Mouse (Mus musculus) myocyte (in vitro differentiated cells): ENCODE data around the gene Sptlc2. TPM values are rescaled to one million over a fixed set of nuclear protein-coding genes. Genes with fewer than 3 reads are reported as not detected.

Source experiments
- H3K27me3 ChIP-seq: one replicate; pipeline ENCODE4 v1.6.1; 2011; ENCODE audit not compliant: control insufficient read depth, insufficient read depth, insufficient read length
- H3K36me3 ChIP-seq: one replicate; pipeline ENCODE4 v1.6.1; 2011; ENCODE audit not compliant: control insufficient read depth, insufficient read depth
- H3K4me2 ChIP-seq: one replicate; pipeline ENCODE4 v1.6.1; 2011; ENCODE audit warnings: low read depth, control low read depth
- H3K4me3 ChIP-seq: one replicate; pipeline ENCODE4 v1.5.1; 2011; ENCODE audit warnings: mild to moderate bottlenecking, control low read depth, moderate library complexity
- H3K79me2 ChIP-seq: one replicate; pipeline ENCODE4 v1.6.1; 2011; ENCODE audit not compliant: control insufficient read depth, insufficient read depth
- H3ac ChIP-seq: one replicate; pipeline ENCODE4 v1.6.1; 2011; ENCODE audit not compliant: control insufficient read depth, insufficient read length
- CEBPB ChIP-seq: IDR thresholded peaks from 2 replicates; pipeline ENCODE4 v1.6.1; 2011; ENCODE audit warnings: mild to moderate bottlenecking, moderate library complexity; ENCODE audit not compliant: poor library complexity, insufficient read depth, severe bottlenecking
- E2F4 ChIP-seq: IDR thresholded peaks from one replicate; pipeline ENCODE4 v1.6.1; 2011; ENCODE audit warnings: mild to moderate bottlenecking, control low read depth, moderate library complexity; ENCODE audit not compliant: insufficient read depth
- MAX ChIP-seq: IDR thresholded peaks from one replicate; pipeline ENCODE4 v1.6.1; 2011; ENCODE audit warnings: low read depth, mild to moderate bottlenecking, control low read depth
- MYOD1 ChIP-seq, 3 experiments: IDR thresholded peaks; one replicate each; pipeline ENCODE4 v1.6.1; 2011; ENCODE audit warnings: control low read depth in 2 of 3, low read depth in 2 of 3, mild to moderate bottlenecking in 2 of 3, moderate library complexity in 1 of 3; ENCODE audit not compliant: insufficient read length in 2 of 3, control insufficient read depth in 1 of 3
- MYOG ChIP-seq, 3 experiments: IDR thresholded peaks; one replicate each; pipeline ENCODE4 v1.6.1; 2011; ENCODE audit warnings: control low read depth in 2 of 3, low read depth in 2 of 3, mild to moderate bottlenecking in 2 of 3; ENCODE audit not compliant: insufficient read length in 2 of 3, control insufficient read depth in 1 of 3, insufficient read depth in 1 of 3
- POLR2A ChIP-seq: IDR thresholded peaks from one replicate; pipeline ENCODE4 v1.6.1; 2011; ENCODE audit warnings: low read depth, mild to moderate bottlenecking, control low read depth, moderate library complexity; ENCODE audit not compliant: insufficient read length
- POLR2AphosphoS2 ChIP-seq: IDR thresholded peaks from one replicate; pipeline ENCODE4 v1.6.1; 2011; ENCODE audit warnings: low read depth, control low read depth; ENCODE audit not compliant: insufficient read length
- REST ChIP-seq: IDR thresholded peaks from one replicate; pipeline ENCODE4 v1.6.1; 2011; ENCODE audit warnings: mild to moderate bottlenecking, control low read depth, moderate library complexity; ENCODE audit not compliant: insufficient read depth, insufficient read length
- SRF ChIP-seq: IDR thresholded peaks from one replicate; pipeline ENCODE4 v1.6.1; 2011; ENCODE audit warnings: low read depth; ENCODE audit not compliant: control insufficient read depth, insufficient read length
- TCF12 ChIP-seq: IDR thresholded peaks from one replicate; pipeline ENCODE4 v1.6.1; 2011; ENCODE audit warnings: mild to moderate bottlenecking, control low read depth; ENCODE audit not compliant: poor library complexity, insufficient read depth, severe bottlenecking
- TCF3 ChIP-seq: IDR thresholded peaks from one replicate; pipeline ENCODE4 v1.6.1; 2011; ENCODE audit warnings: low read depth, control low read depth; ENCODE audit not compliant: insufficient read length
- USF1 ChIP-seq: IDR thresholded peaks from one replicate; pipeline ENCODE4 v1.6.1; 2011; ENCODE audit warnings: low read depth, mild to moderate bottlenecking, control low read depth, moderate library complexity
- polyA plus RNA-seq: library from polyadenylated mRNA; unstranded; fragments of >200 nt; fragmentation: generic; extraction: Trizol; gene quantifications from one replicate; pipeline ENCODE4 v1.2.1, GENCODE M21; 2012; ENCODE audit warnings: missing spikeins

Gene Sptlc2
- polyA plus RNA-seq, 1 experiment: 43.4 TPM

GRCm38 (mm10) chr12:87415358-87415757, 27.2 kb upstream of the Sptlc2 start:
- H3K4me2 ChIP-seq: no peak overlapping the region
- H3K27me3 ChIP-seq: no peaks in the 10 kb centered on the region
- H3K36me3 ChIP-seq: no peaks in the 10 kb centered on the region
- H3K79me2 ChIP-seq: no peaks in the 10 kb centered on the region
- H3ac ChIP-seq: no peak overlapping the region
- no peak for TF ChIP-seq MYOD1 (IDR thresholded peaks at IDR 0.05; ENCODE audit: control insufficient read depth in 1 of 3, insufficient read length in 2 of 3, low read depth in 2 of 3)
- TF ChIP-seq SRF: no peak
- TF ChIP-seq POLR2AphosphoS2: no peak
- no peak for TF ChIP-seq MAX
- no peak for TF ChIP-seq CEBPB
- TF ChIP-seq E2F4: no peak
- TF ChIP-seq POLR2A: no peak
- TF ChIP-seq REST: no peak
- no peak overlapping the region for H3K4me3 ChIP-seq

GRCm38 (mm10) chr12:87413179-87413790, 25.1 kb upstream of the Sptlc2 start:
- Histone ChIP-seq H3K4me2 (no peak overlapping the region), H3K79me2 (no peaks in the 10 kb centered on the region), H3K36me3 (no peaks in the 10 kb centered on the region)

DNA sequence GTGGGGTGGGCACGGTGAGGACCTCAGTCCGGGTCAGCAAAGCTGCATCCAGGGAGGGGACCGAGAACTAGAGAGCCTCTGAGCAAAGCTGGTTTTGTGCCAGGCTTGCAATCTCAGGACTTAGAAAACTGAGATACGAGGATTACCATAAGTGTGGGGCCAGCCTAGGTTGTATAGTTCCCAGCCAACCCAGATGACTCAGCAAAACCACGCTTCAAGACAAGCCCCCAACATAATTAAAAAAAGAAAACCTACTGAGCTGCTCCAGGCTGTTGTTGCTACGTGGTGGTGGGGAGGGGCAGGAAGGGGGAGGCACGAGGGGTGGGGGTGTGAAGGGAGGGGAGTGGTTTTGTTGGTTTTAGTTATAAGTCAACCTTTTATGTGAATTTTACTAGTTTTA, 22.8 kb upstream of the Sptlc2 start:
- Histone ChIP-seq H3K79me2 (no peaks in the 10 kb centered on the region), H3K4me3 (no peak overlapping the region), H3ac (no peak overlapping the region), H3K36me3 (no peaks in the 10 kb centered on the region), H3K27me3 (no peaks in the 10 kb centered on the region), H3K4me2 (no peak overlapping the region)
- TF ChIP-seq MAX (no peak), CEBPB (no peak), SRF (no peak), POLR2AphosphoS2 (no peak), USF1 (no peak), TCF3 (no peak), MYOG (IDR thresholded peaks at IDR 0.05; ENCODE audit: control insufficient read depth in 1 of 3, insufficient read depth in 1 of 3, insufficient read length in 2 of 3, low read depth in 2 of 3) (no peak), REST (no peak), E2F4 (no peak), POLR2A (no peak), MYOD1 (IDR thresholded peaks at IDR 0.05; ENCODE audit: control insufficient read depth in 1 of 3, insufficient read length in 2 of 3, low read depth in 2 of 3) (no peak), TCF12 (no peak)

More at GRCm38 (mm10) chr12:87413179-87413790, 25.1 kb upstream of the Sptlc2 start:
- no peak for TF ChIP-seq TCF12
- no peak for TF ChIP-seq POLR2AphosphoS2
- TF ChIP-seq E2F4: no peak
- no peak for TF ChIP-seq REST
- Histone ChIP-seq H3K27me3 (no peaks in the 10 kb centered on the region), H3K4me3 (no peak overlapping the region), H3ac (no peak overlapping the region)

GRCm38 (mm10) chr12:87409123-87409522, 21.0 kb upstream of the Sptlc2 start:
- no peak overlapping the region for H3K4me2 ChIP-seq
- H3K36me3 ChIP-seq: no peaks in the 10 kb centered on the region
- H3K27me3 ChIP-seq: no peaks in the 10 kb centered on the region
- no peaks in the 10 kb centered on the region for H3K79me2 ChIP-seq
- TF ChIP-seq TCF12 (no peak), USF1 (no peak), SRF (no peak), MAX (no peak), MYOD1 (IDR thresholded peaks at IDR 0.05; ENCODE audit: control insufficient read depth in 1 of 3, insufficient read length in 2 of 3, low read depth in 2 of 3) (no peak), REST (no peak), TCF3 (no peak), POLR2AphosphoS2 (no peak), POLR2A (no peak), MYOG (IDR thresholded peaks at IDR 0.05; ENCODE audit: control insufficient read depth in 1 of 3, insufficient read depth in 1 of 3, insufficient read length in 2 of 3, low read depth in 2 of 3) (no peak), CEBPB (no peak), E2F4 (no peak)
- H3ac ChIP-seq: no peak overlapping the region
- H3K4me3 ChIP-seq: no peak overlapping the region

- H3K36me3 ChIP-seq: no peaks in the 10 kb centered on the region
- H3K4me3 ChIP-seq: no peak overlapping the region
- TF ChIP-seq POLR2A (no peak), MAX (no peak), E2F4 (no peak), TCF3 (no peak), SRF (no peak), POLR2AphosphoS2 (no peak), MYOD1 (IDR thresholded peaks at IDR 0.05; ENCODE audit: control insufficient read depth in 1 of 3, insufficient read length in 2 of 3, low read depth in 2 of 3) (no peak), REST (no peak), USF1 (no peak), MYOG (IDR thresholded peaks at IDR 0.05; ENCODE audit: control insufficient read depth in 1 of 3, insufficient read depth in 1 of 3, insufficient read length in 2 of 3, low read depth in 2 of 3) (no peak), CEBPB (no peak), TCF12 (no peak)
Observed at GRCm38 (mm10) chr12:87407869-87408605, 19.9 kb upstream of the Sptlc2 start.

More at GRCm38 (mm10) chr12:87407869-87408605, 19.9 kb upstream of the Sptlc2 start:
- Histone ChIP-seq H3ac (no peak overlapping the region), H3K79me2 (no peaks in the 10 kb centered on the region), H3K4me2 (peak overlapping the region; percentile 21), H3K27me3 (no peaks in the 10 kb centered on the region)
